Mouse (Mus musculus) stomach, embryonic 14.5 days (tissue): Measurements from ENCODE around the gene Mettl24. TPM values are rescaled to one million over a fixed set of nuclear protein-coding genes. Genes with fewer than 3 reads are reported as not detected.

ENCODE experiments used
- ATAC-seq: fragments of 200-750 bp; cut with Nextera tagmentation; 2 replicates; pipeline ENCODE4 v1.8.0; 2017; ENCODE audit warnings: low read depth, moderate TSS enrichment; ENCODE audit not compliant: insufficient number of reproducible peaks, insufficient read depth, low FRiP score
- H3K27ac ChIP-seq: fragments of 300-500 bp; sonication (generic); 2 replicates; pipeline ENCODE4 v1.5.1; 2014; ENCODE audit warnings: mild to moderate bottlenecking, low read length, moderate library complexity, mixed read lengths
- H3K27me3 ChIP-seq: fragments of 300-500 bp; sonication (generic); 2 replicates; pipeline ENCODE4 v1.6.1; 2014; ENCODE audit warnings: low read length, control low read depth, mixed read lengths; ENCODE audit not compliant: control insufficient read depth, insufficient read depth
- H3K36me3 ChIP-seq: fragments of 300-500 bp; sonication (generic); 2 replicates; pipeline ENCODE4 v1.6.1; 2014; ENCODE audit warnings: mild to moderate bottlenecking, control low read depth, low read length, moderate library complexity, mixed read lengths; ENCODE audit not compliant: control insufficient read depth, insufficient read depth
- H3K4me1 ChIP-seq: fragments of 300-500 bp; sonication (generic); 2 replicates; pipeline ENCODE4 v1.6.1; 2014; ENCODE audit warnings: low read length, control low read depth, mixed read lengths; ENCODE audit not compliant: control insufficient read depth, insufficient read depth
- H3K4me2 ChIP-seq: fragments of 300-500 bp; sonication (generic); replicated peaks from 2 replicates; pipeline ENCODE4 v1.6.1; 2014; ENCODE audit warnings: low read depth, low read length, control low read depth
- H3K4me3 ChIP-seq: fragments of 300-500 bp; sonication (generic); 2 replicates; pipeline ENCODE4 v1.5.1; 2014; ENCODE audit warnings: low read depth, low read length, control low read depth
- H3K9ac ChIP-seq: fragments of 300-500 bp; sonication (generic); replicated peaks from 2 replicates; pipeline ENCODE4 v1.6.1; 2014; ENCODE audit warnings: low read depth, mild to moderate bottlenecking, control low read depth, low read length, moderate library complexity, mixed read lengths
- H3K9me3 ChIP-seq: fragments of 300-500 bp; sonication (generic); 2 replicates; pipeline ENCODE4 v1.6.1; 2016; ENCODE audit warnings: low read depth, low read length, control low read depth; ENCODE audit not compliant: control insufficient read depth
- WGBS: fragments of 180-500 bp; shearing (Covaris S2); extraction: QIAGEN DNeasy Blood & Tissue Kit; methylation state at CpG from one replicate; pipeline ENCODE4 v1.1.7; 2014; 5-methylcytosine and 5-hydroxymethylcytosine counted together
- polyA plus RNA-seq: library from polyadenylated mRNA; unstranded; fragments of >200 nt; fragmentation: Nextera tagmentation; extraction: Ambion mirVana; gene quantifications from 2 replicates; pipeline ENCODE4 v1.2.1, GENCODE M21; 2014

The Mettl24 gene
- polyA plus RNA-seq, 1 experiment from 2014 or later: 4.0 TPM

- 60% methylated on average over 1 of the region's 1 CpGs for WGBS
These were observed 37.7 kb upstream of the Mettl24 start for GRCm38 (mm10) chr10:40645346-40645745.

GRCm38 (mm10) chr10:40648776-40649175 lies 34.3 kb upstream of the Mettl24 start:
- Histone ChIP-seq H3K9ac (no peak overlapping the region), H3K27ac (no peak overlapping the region), H3K36me3 (no peaks in the 10 kb centered on the region), H3K4me2 (no peak overlapping the region), H3K4me3 (no peak overlapping the region), H3K9me3 (no peaks in the 10 kb centered on the region), H3K4me1 (peaks cover 5% of the 10 kb centered on the region; the same call in 1 of the 2 replicates), H3K27me3 (no peaks in the 10 kb centered on the region)
- ATAC-seq: no peak
- 82% methylated on average over 12 of the region's 12 CpGs for WGBS

More at GRCm38 (mm10) chr10:40645346-40645745, 37.7 kb upstream of the Mettl24 start:
- no peak overlapping the region for H3K27ac ChIP-seq
- no peak overlapping the region for H3K4me2 ChIP-seq
- no peaks in the 10 kb centered on the region for H3K9me3 ChIP-seq
- no peaks in the 10 kb centered on the region for H3K27me3 ChIP-seq
- peaks cover 5% of the 10 kb centered on the region; the same call in 1 of the 2 replicates for H3K4me1 ChIP-seq
- H3K36me3 ChIP-seq: no peaks in the 10 kb centered on the region
- ATAC-seq: no peak
- no peak overlapping the region for H3K9ac ChIP-seq
- no peak overlapping the region for H3K4me3 ChIP-seq

- H3K4me2 ChIP-seq: no peak overlapping the region
- no peak for ATAC-seq
- no peaks in the 10 kb centered on the region for H3K36me3 ChIP-seq
- 27% methylated on average over 4 of the region's 4 CpGs for WGBS
- no peak overlapping the region for H3K9ac ChIP-seq
- peaks cover 5% of the 10 kb centered on the region; the same call in 1 of the 2 replicates for H3K4me1 ChIP-seq
- H3K27me3 ChIP-seq: no peaks in the 10 kb centered on the region
- no peak overlapping the region for H3K27ac ChIP-seq
- no peak overlapping the region for H3K4me3 ChIP-seq
- H3K9me3 ChIP-seq: no peaks in the 10 kb centered on the region
These were observed 33.4 kb upstream of the Mettl24 start for GRCm38 (mm10) chr10:40649634-40650033.

- Histone ChIP-seq H3K27me3 (no peaks in the 10 kb centered on the region), H3K4me1 (no peaks in the 10 kb centered on the region), H3K9me3 (no peaks in the 10 kb centered on the region), H3K9ac (no peak overlapping the region), H3K27ac (no peak overlapping the region), H3K4me2 (no peak overlapping the region), H3K36me3 (no peaks in the 10 kb centered on the region), H3K4me3 (no peak overlapping the region)
- peak; percentile 23; the same call in 1 of the 2 replicates for ATAC-seq
- WGBS: 29% methylated on average over 2 of the region's 2 CpGs
These were observed 31.4 kb upstream of the Mettl24 start for GRCm38 (mm10) chr10:40651676-40652075.

- no peak overlapping the region for H3K4me3 ChIP-seq
- H3K4me2 ChIP-seq: no peak overlapping the region
- WGBS: 69% methylated on average over 3 of the region's 3 CpGs
- H3K36me3 ChIP-seq: no peaks in the 10 kb centered on the region
- no peak overlapping the region for H3K9ac ChIP-seq
- H3K9me3 ChIP-seq: no peaks in the 10 kb centered on the region
- H3K27me3 ChIP-seq: no peaks in the 10 kb centered on the region
- no peak for ATAC-seq
- no peak overlapping the region for H3K27ac ChIP-seq
- H3K4me1 ChIP-seq: no peaks in the 10 kb centered on the region
These were observed 17.8 kb upstream of the Mettl24 start for GRCm38 (mm10) chr10:40665270-40665669.

- H3K36me3 ChIP-seq: no peaks in the 10 kb centered on the region
- WGBS: 82% methylated on average over 1 of the region's 1 CpGs
These were observed 16.1 kb upstream of the Mettl24 start for GRCm38 (mm10) chr10:40666943-40667342.

GRCm38 (mm10) chr10:40668640-40669039 lies 14.4 kb upstream of the Mettl24 start:
- H3K36me3 ChIP-seq: no peaks in the 10 kb centered on the region
- ATAC-seq: no peak

More at GRCm38 (mm10) chr10:40666943-40667342, 16.1 kb upstream of the Mettl24 start:
- no peak for ATAC-seq
- Histone ChIP-seq H3K9me3 (no peaks in the 10 kb centered on the region), H3K4me2 (no peak overlapping the region), H3K27ac (no peak overlapping the region), H3K4me3 (no peak overlapping the region), H3K27me3 (no peaks in the 10 kb centered on the region), H3K4me1 (no peaks in the 10 kb centered on the region), H3K9ac (no peak overlapping the region)

GRCm38 (mm10) chr10:40672587-40673296 lies 10.3 kb upstream of the Mettl24 start:
- 43% methylated on average over 8 of the region's 8 CpGs for WGBS
- no peaks in the 10 kb centered on the region for H3K36me3 ChIP-seq
- H3K27ac ChIP-seq: no peak overlapping the region
- H3K4me2 ChIP-seq: no peak overlapping the region
- no peaks in the 10 kb centered on the region for H3K9me3 ChIP-seq
- no peak for ATAC-seq
- H3K9ac ChIP-seq: no peak overlapping the region
- H3K4me3 ChIP-seq: no peak overlapping the region
- no peaks in the 10 kb centered on the region for H3K27me3 ChIP-seq
- peaks cover 7% of the 10 kb centered on the region; the same call in 1 of the 2 replicates for H3K4me1 ChIP-seq

More at GRCm38 (mm10) chr10:40668640-40669039, 14.4 kb upstream of the Mettl24 start:
- H3K27ac ChIP-seq: no peak overlapping the region
- no peaks in the 10 kb centered on the region for H3K27me3 ChIP-seq
- no peak overlapping the region for H3K4me2 ChIP-seq
- H3K4me3 ChIP-seq: no peak overlapping the region
- H3K9ac ChIP-seq: no peak overlapping the region
- H3K4me1 ChIP-seq: no peaks in the 10 kb centered on the region
- no peaks in the 10 kb centered on the region for H3K9me3 ChIP-seq

GRCm38 (mm10) chr10:40673297-40673665 lies 9.8 kb upstream of the Mettl24 start:
- H3K27ac ChIP-seq: no peak overlapping the region
- no peak overlapping the region for H3K9ac ChIP-seq
- no peak overlapping the region for H3K4me3 ChIP-seq
- H3K36me3 ChIP-seq: no peaks in the 10 kb centered on the region
- whole genome bisulfite sequencing: 54% methylated on average over 7 of the region's 7 CpGs
- ATAC-seq: no peak
- no peak overlapping the region for H3K4me2 ChIP-seq
- no peaks in the 10 kb centered on the region for H3K27me3 ChIP-seq
- no peaks in the 10 kb centered on the region for H3K9me3 ChIP-seq
- H3K4me1 ChIP-seq: peaks cover 7% of the 10 kb centered on the region; the same call in 1 of the 2 replicates
